Mouse (Mus musculus) kidney, adult 18-20 months (tissue): Measurements from ENCODE around the gene Fam168b.

ENCODE experiments used
- DNase-seq: peaks from one replicate; pipeline ENCODE4 v3.0.0; 2021

Fam168b gene

DNA sequence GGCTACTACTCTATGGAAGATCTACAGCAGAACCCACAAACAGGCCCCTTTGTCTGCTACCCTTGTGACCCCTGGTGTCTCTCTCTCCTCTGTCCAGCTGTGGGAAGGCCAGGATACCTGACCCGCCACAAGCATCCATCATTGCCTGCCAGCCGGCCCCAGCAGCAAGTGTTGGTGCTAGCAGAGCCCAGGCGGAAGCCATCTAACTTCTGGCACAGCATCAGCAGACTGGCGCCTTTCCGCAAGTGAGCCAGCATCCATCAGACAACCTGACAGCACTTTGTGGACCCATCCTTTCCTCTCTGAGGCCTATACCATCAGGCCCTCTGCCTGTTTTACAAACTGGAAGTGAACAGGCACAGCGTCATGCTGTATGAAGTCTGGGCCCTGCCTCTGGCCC lies 31.3 kb downstream of the Fam168b start:
- DNase-seq: no peak

GRCm38 (mm10) chr1:34811035-34811434 lies 31.8 kb downstream of the Fam168b start:
- no peak for DNase-seq

GRCm38 (mm10) chr1:34810293-34810692 lies 32.6 kb downstream of the Fam168b start:
- no peak for DNase-seq

- DNase-seq: peak; percentile 48
Measured at GRCm38 (mm10) chr1:34808445-34808844, 34.4 kb downstream of the Fam168b start.

DNA sequence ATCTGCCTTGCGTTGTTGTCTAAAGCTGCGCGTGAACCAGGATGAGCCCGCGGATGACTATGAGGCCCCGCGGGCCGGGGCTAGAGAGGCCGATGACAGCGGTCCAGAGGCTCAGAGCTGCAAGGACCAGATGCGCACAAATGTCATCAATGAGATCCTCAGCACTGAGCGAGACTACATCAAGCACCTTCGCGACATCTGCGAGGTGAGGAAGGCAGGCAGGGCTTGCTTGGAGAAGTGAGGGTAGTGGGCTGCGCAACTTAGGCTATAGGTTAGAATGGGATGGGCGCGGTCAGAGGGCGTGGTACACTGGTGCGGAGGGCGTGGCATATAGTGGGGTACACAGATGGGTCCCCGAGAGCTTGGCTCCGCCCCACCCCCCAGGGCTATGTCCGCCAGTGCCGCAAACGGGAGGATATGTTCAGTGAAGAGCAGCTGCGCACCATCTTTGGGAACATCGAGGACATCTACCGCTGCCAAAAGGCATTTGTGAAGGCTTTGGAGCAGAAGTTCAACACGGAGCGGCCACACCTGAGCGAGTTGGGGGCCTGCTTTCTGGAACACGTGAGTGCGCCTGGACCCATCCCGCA lies 36.8 kb downstream of the Fam168b start:
- DNase-seq: no peak

DNA sequence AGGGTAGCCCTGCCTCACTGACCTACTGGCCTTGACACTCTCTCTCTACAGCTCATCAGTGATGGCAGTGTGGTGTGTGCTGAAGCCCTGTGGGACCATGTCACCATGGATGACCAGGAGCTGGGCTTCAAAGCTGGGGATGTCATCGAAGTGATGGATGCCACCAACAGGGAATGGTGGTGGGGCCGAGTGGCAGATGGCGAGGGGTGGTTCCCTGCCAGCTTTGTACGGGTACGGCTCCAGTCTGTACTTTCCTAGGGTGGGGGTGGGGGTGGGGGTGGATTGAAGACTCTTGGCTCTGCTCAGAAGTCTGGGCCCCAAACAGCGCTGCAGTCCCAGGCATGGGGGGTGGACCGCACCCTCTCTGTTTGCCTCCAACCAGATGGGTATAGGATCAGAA lies 38.0 kb downstream of the Fam168b start:
- no peak for DNase-seq

DNA sequence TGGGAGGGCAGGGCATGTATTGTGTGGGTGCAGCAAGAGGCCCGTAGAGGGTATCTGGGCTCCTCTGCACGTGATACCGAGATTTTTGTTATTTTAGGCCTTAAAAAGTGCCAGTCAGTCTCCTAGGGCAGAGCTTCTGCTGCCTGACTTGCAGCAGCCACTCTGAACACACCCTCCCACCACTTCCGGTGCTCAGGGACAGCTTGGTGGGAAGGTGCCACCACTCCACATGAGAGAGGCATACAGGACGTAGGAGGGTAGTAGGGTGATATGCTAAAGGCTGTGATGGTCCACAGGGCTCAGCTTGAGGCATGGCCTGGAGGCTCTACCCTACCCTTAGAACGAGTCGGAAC lies 40.6 kb downstream of the Fam168b start:
- DNase-seq: no peak

- DNase-seq: peak; percentile 68
Measured at GRCm38 (mm10) chr1:34801616-34802289, 41.1 kb downstream of the Fam168b start.

- no peak for DNase-seq
Measured at GRCm38 (mm10) chr1:34799140-34799539, 43.7 kb downstream of the Fam168b start.

GRCm38 (mm10) chr1:34793304-34794300 lies 49.3 kb downstream of the Fam168b start:
- no peak for DNase-seq

GRCm38 (mm10) chr1:34783538-34784161 lies 59.2 kb downstream of the Fam168b start:
- no peak for DNase-seq

DNA sequence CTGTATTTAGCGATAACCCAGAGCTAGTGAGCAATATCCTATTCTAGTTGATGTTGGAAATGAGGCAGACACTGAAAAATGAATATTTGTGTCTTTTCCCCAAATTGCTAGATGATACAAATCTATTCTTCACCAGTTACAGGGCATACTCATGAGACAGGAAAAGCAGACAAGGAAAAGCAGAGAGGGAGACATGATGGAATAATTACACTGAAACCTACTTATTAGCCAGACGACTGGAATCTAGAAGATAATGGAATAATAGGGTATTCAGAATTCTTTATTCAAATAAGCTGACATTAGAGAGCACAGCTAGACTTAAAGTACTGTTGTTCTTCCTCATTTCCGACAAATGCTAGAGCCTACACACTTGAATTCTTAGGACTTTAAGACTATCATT lies 67.0 kb downstream of the Fam168b start:
- DNase-seq: no peak

- no peak for DNase-seq
Measured at GRCm38 (mm10) chr1:34768875-34769274, 74.0 kb downstream of the Fam168b start.

- no peak for DNase-seq
Measured at GRCm38 (mm10) chr1:34767851-34768250, 75.0 kb downstream of the Fam168b start.

DNA sequence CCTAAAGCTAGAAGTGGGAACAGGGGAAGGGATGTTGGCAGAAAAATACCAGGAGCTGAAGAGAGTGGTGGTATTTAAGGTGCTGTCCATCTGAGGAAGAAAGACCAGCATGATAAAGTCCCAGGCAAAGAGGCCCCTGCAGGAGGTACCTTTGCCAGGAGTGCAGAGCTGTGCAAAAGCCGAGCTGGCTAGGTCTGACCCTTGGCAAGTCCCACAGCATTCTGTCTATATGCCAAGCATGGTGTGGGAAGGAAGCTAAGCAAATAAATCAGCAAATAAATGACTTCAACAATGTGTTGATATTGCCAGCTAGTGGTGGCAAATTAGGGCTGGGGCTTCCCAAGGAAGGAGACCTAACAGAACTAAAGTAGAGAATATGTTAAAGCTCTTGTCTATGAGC lies 76.0 kb downstream of the Fam168b start:
- no peak for DNase-seq
